Mouse (Mus musculus): ENCODE results near the gene Rtn1. TPM values are rescaled to one million over a fixed set of nuclear protein-coding genes. Genes with fewer than 3 reads are reported as not detected.

The Rtn1 gene
- polyA plus RNA-seq, 1 experiment: 0.02 TPM

- Histone ChIP-seq H3K4me3 (replicated peaks) (no peak overlapping the region), H3K27me3 (ENCODE audit: control insufficient read depth) (no peaks in the 10 kb centered on the region), H3K4me1 (ENCODE audit: control insufficient read depth) (no peaks in the 10 kb centered on the region), H3K9me3 (ENCODE audit: control insufficient read depth, low read length) (no peaks in the 10 kb centered on the region), H3K36me3 (ENCODE audit: control insufficient read depth) (no peaks in the 10 kb centered on the region)
- TF ChIP-seq GATA1 (IDR thresholded peaks at IDR 0.05; ENCODE audit: low read length) (no peak), TAL1 (IDR thresholded peaks at IDR 0.05; ENCODE audit: low read length) (no peak)
These were observed 98.0 kb downstream of the Rtn1 start for GRCm38 (mm10) chr12:72310818-72311217.

DNA sequence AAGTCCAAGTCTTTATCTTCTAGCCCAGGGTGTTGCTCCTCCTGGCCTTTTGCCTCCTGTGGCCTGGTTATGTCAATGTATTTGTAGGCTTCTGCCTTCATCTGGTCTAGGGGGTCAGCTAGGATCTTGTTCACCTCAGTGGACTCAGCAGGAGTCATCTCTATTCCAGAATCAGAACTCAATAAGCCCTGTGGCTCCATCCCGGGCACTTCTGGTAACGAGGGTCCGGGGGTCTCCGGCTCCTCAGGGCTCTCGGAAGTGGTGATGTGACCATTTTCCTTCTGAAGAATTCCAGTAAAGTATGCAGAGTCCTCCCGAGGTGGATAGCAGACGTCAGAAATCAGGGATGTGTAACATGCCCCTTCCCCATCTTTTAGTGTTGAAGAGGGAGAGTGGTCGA lies 100.3 kb downstream of the Rtn1 start:
- Histone ChIP-seq H3K4me1 (ENCODE audit: control insufficient read depth) (no peaks in the 10 kb centered on the region), H3K9me3 (ENCODE audit: control insufficient read depth, low read length) (0 out of 2 replicates have a peak, but pooled peaks cover 5% of the 10 kb centered on the region), H3K4me3 (replicated peaks) (no peak overlapping the region), H3K27me3 (ENCODE audit: control insufficient read depth) (no peaks in the 10 kb centered on the region), H3K36me3 (ENCODE audit: control insufficient read depth) (no peaks in the 10 kb centered on the region)
- TF ChIP-seq TAL1 (IDR thresholded peaks at IDR 0.05; ENCODE audit: low read length) (no peak), GATA1 (IDR thresholded peaks at IDR 0.05; ENCODE audit: low read length) (no peak)

DNA sequence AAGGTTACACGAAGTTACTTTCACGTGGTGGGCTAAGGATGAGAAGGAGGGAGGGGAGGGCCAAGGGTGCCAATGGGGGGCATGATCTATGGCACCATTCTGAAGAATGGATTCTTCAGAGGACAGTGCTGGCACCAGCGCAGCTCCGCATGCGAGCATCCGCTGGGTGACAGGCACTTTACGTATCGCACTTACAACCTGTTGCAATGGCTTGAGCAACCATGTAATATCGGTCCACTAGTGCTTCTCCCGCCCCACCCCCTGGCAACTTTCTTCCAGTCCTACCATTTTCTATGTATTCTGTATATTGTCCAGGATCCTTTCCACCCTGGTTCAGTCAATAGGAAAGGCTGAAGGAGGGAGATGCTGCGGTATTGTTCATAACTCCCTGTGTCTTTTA lies 102.6 kb downstream of the Rtn1 start:
- Histone ChIP-seq H3K4me1 (ENCODE audit: control insufficient read depth) (no peaks in the 10 kb centered on the region), H3K4me3 (replicated peaks) (no peak overlapping the region), H3K27me3 (ENCODE audit: control insufficient read depth) (no peaks in the 10 kb centered on the region), H3K36me3 (ENCODE audit: control insufficient read depth) (no peaks in the 10 kb centered on the region), H3K9me3 (ENCODE audit: control insufficient read depth, low read length) (0 out of 2 replicates have a peak, but pooled peaks cover 9% of the 10 kb centered on the region)
- TF ChIP-seq TAL1 (IDR thresholded peaks at IDR 0.05; ENCODE audit: low read length): no peak
- TF ChIP-seq GATA1 (IDR thresholded peaks at IDR 0.05; ENCODE audit: low read length): no peak

DNA sequence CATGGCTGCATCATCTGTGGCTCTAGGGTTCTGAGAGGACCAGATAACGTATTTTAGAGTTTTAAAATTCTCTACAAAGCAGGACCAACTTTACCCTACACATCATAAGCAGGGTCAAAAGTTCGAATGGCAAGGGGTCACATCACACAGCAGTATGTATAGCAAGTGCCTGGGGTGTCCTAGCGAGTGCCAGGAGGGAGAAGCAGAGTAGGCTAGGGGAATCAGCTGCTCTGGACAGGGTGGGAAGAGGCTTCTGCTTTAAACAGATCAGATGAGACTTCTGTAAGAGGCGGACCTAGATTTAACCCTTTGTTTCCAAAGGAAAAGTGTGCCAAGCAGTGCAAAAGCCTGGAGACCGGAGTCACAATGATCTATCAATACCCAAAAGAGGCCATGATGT lies 103.4 kb downstream of the Rtn1 start:
- H3K4me1 ChIP-seq (ENCODE audit: control insufficient read depth): no peaks in the 10 kb centered on the region
- no peak for TF ChIP-seq GATA1 (IDR thresholded peaks at IDR 0.05; ENCODE audit: low read length)
- no peak for TF ChIP-seq TAL1 (IDR thresholded peaks at IDR 0.05; ENCODE audit: low read length)
- no peaks in the 10 kb centered on the region for H3K36me3 ChIP-seq (ENCODE audit: control insufficient read depth)
- H3K4me3 ChIP-seq (replicated peaks): no peak overlapping the region
- H3K27me3 ChIP-seq (ENCODE audit: control insufficient read depth): no peaks in the 10 kb centered on the region
- H3K9me3 ChIP-seq (ENCODE audit: control insufficient read depth, low read length): 0 out of 2 replicates have a peak, but pooled peaks cover 9% of the 10 kb centered on the region

DNA sequence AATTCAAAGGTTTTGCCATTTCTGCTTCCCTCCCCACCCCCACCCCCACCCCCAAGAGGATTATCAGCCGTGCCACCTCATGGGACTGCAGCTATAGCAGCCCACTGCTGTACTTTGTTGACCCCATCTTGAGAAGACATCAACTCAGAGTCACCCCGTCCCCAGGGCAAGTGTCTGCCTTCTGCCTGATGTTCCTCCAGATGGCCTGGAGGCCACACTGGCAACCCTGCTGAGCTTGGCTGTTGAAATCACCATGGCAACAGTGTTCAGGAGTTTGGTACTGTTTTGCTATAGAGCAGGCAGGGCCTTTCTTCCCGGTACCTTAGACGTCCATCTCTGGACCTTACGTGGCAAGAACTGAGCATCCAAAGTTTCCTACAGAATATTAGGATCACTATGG lies 103.9 kb downstream of the Rtn1 start:
- no peaks in the 10 kb centered on the region for H3K36me3 ChIP-seq (ENCODE audit: control insufficient read depth)
- TF ChIP-seq GATA1 (IDR thresholded peaks at IDR 0.05; ENCODE audit: low read length) (no peak), TAL1 (IDR thresholded peaks at IDR 0.05; ENCODE audit: low read length) (no peak)
- no peak overlapping the region for H3K4me3 ChIP-seq (replicated peaks)
- H3K27me3 ChIP-seq (ENCODE audit: control insufficient read depth): no peaks in the 10 kb centered on the region
- H3K9me3 ChIP-seq (ENCODE audit: control insufficient read depth, low read length): 0 out of 2 replicates have a peak, but pooled peaks cover 9% of the 10 kb centered on the region
- H3K4me1 ChIP-seq (ENCODE audit: control insufficient read depth): no peaks in the 10 kb centered on the region

GRCm38 (mm10) chr12:72304347-72304688 lies 104.5 kb downstream of the Rtn1 start:
- H3K4me3 ChIP-seq (replicated peaks): no peak overlapping the region
- no peaks in the 10 kb centered on the region for H3K27me3 ChIP-seq (ENCODE audit: control insufficient read depth)
- no peaks in the 10 kb centered on the region for H3K36me3 ChIP-seq (ENCODE audit: control insufficient read depth)
- no peaks in the 10 kb centered on the region for H3K4me1 ChIP-seq (ENCODE audit: control insufficient read depth)
- 0 out of 2 replicates have a peak, but pooled peaks cover 9% of the 10 kb centered on the region for H3K9me3 ChIP-seq (ENCODE audit: control insufficient read depth, low read length)
- no peak for TF ChIP-seq GATA1 (IDR thresholded peaks at IDR 0.05; ENCODE audit: low read length)
- TF ChIP-seq TAL1 (IDR thresholded peaks at IDR 0.05; ENCODE audit: low read length): no peak

DNA sequence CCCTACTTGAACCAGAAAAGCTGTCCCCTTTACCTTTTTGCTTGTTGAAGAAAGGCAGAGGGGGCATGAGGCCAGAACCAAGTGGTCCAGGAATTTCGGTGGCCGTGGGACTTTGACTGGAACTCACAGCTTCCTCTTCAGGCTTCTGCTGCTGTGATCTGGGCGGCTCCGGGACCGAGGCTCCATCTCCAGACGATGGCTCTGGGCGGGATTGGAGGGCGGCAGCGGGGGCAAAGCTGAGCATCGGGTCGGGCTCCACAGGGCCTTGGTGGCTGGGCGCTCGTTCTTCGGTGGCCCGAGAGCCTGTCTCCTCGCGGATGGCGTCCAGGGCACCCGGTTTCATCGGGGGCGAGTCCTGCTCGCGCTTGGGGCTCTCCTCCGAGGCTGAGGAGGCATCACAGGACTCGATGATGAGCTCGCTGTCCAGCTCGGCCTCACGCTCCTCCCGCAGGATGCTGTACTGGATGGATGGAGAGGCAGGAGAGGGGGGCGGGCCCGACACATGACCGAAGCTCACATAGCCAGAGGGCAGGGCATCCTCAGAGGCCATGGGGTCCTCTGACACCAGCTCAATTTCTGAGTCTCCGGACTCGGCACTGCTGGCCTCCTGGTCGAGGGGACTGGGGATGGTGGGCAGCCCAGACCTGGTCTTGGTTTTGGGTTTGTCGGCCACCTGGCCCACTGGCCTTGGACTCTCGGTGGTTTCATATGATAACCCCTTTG lies 105.1 kb downstream of the Rtn1 start:
- H3K4me1 ChIP-seq (ENCODE audit: control insufficient read depth): no peaks in the 10 kb centered on the region
- no peaks in the 10 kb centered on the region for H3K27me3 ChIP-seq (ENCODE audit: control insufficient read depth)
- 0 out of 2 replicates have a peak, but pooled peaks cover 9% of the 10 kb centered on the region for H3K9me3 ChIP-seq (ENCODE audit: control insufficient read depth, low read length)
- no peaks in the 10 kb centered on the region for H3K36me3 ChIP-seq (ENCODE audit: control insufficient read depth)
- TF ChIP-seq TAL1 (IDR thresholded peaks at IDR 0.05; ENCODE audit: low read length) (no peak), GATA1 (IDR thresholded peaks at IDR 0.05; ENCODE audit: low read length) (no peak)
- no peak overlapping the region for H3K4me3 ChIP-seq (replicated peaks)

DNA sequence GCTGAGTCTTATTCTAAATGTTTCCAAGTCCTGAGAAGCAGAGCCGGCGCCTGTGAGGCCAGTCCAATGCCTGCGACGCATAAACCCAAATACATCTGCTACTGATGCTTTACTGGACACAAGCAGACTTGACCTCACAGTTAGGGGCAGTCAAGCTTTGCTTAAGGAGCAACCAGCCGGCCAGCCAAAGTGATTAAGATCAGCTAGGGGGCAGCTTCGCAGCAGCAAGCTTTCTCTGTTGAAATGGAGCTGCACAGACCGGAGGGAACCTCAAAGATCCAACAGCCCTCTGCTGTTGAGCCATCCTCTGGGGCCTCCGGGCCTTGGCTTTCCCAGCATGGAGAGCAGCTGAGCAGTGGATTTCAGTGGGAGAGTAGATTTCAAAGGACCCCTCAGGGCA lies 107.4 kb downstream of the Rtn1 start:
- no peak overlapping the region for H3K4me3 ChIP-seq (replicated peaks)
- no peaks in the 10 kb centered on the region for H3K4me1 ChIP-seq (ENCODE audit: control insufficient read depth)
- TF ChIP-seq TAL1 (IDR thresholded peaks at IDR 0.05; ENCODE audit: low read length) (no peak), GATA1 (IDR thresholded peaks at IDR 0.05; ENCODE audit: low read length) (no peak)
- no peaks in the 10 kb centered on the region for H3K36me3 ChIP-seq (ENCODE audit: control insufficient read depth)
- H3K27me3 ChIP-seq (ENCODE audit: control insufficient read depth): no peaks in the 10 kb centered on the region
- H3K9me3 ChIP-seq (ENCODE audit: control insufficient read depth, low read length): 0 out of 2 replicates have a peak, but pooled peaks cover 9% of the 10 kb centered on the region

GRCm38 (mm10) chr12:72300971-72301370 lies 107.9 kb downstream of the Rtn1 start:
- H3K36me3 ChIP-seq (ENCODE audit: control insufficient read depth): no peaks in the 10 kb centered on the region
- 0 out of 2 replicates have a peak, but pooled peaks cover 9% of the 10 kb centered on the region for H3K9me3 ChIP-seq (ENCODE audit: control insufficient read depth, low read length)
- H3K27me3 ChIP-seq (ENCODE audit: control insufficient read depth): no peaks in the 10 kb centered on the region
- TF ChIP-seq TAL1 (IDR thresholded peaks at IDR 0.05; ENCODE audit: low read length) (no peak), GATA1 (IDR thresholded peaks at IDR 0.05; ENCODE audit: low read length) (no peak)
- no peaks in the 10 kb centered on the region for H3K4me1 ChIP-seq (ENCODE audit: control insufficient read depth)
- H3K4me3 ChIP-seq (replicated peaks): no peak overlapping the region
